Comparison of ENCODE assay signal across 8 mouse cellular contexts in the genomic region with DNA sequence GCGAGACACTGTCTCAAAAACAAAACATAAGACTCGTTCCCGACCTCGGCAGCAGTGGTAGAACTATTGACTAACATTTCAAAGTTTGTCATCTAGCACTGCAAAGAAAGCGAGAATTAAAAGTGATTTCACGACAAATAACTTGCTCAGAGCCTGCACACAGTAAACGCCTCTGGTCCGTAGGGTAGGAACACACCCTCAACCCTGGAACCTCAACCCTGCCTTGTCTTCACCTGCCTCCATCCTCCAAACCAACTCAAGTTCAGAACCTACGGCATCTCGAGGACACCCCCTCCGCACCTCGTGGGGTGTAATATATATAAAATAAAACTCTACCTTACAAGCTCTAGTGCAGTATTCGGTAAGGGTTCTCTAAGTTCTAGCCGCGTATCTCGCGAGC. TPM values are rescaled to one million over a fixed set of nuclear protein-coding genes. Genes with fewer than 3 reads are reported as not detected.
DNase-seq lines count a peak whose midpoint lies in the region; ATAC-seq and TF ChIP-seq lines count a peak whose summit lies in the region.

No protein-coding gene starts in this region.

- no peak for ATAC-seq in megakaryocyte, adult 5-6 weeks (ENCODE audit: poor library complexity, severe bottlenecking)
- ATAC-seq in erythroid progenitor cell, adult 5-6 weeks (replicated peaks; ENCODE audit: low FRiP score, poor library complexity, severe bottlenecking), result peak; percentile 53
- ATAC-seq in limb, embryonic 14.5 days (ENCODE audit: low FRiP score, low read depth), result no peak
- ATAC-seq in stomach, embryonic 14.5 days (ENCODE audit: insufficient number of reproducible peaks, insufficient read depth, low FRiP score, low read depth), result peak; percentile 1; the same call in 1 of the 2 replicates

- WGBS in limb, embryonic 14.5 days, result 6% methylated on average over 17 of the region's 17 CpGs
- 4% methylated on average over 17 of the region's 17 CpGs for WGBS in stomach, embryonic 14.5 days

- no peak for DNase-seq in limb, embryonic 14.5 days (ENCODE audit: low spot score)
- DNase-seq in right cerebral cortex, postnatal 36 days (ENCODE audit: low spot score in 2 of 2), result no peak
- DNase-seq in kidney, postnatal 10 days, result no peak
- no peak for DNase-seq in adipocyte (ENCODE audit: low spot score)

- peaks cover 16% of the 10 kb centered on the region for H3K36me3 ChIP-seq in megakaryocyte, embryonic 14.5 days (replicated peaks; ENCODE audit: low read length)
- H3K36me3 ChIP-seq in limb, embryonic 14.5 days (ENCODE audit: control insufficient read depth, insufficient read depth, low read length), result peaks cover 5% of the 10 kb centered on the region
- H3K36me3 ChIP-seq in stomach, embryonic 14.5 days (ENCODE audit: control insufficient read depth, insufficient read depth, low read length), result no peaks in the 10 kb centered on the region

- peaks cover 35% of the 10 kb centered on the region for H3K4me1 ChIP-seq in megakaryocyte, embryonic 14.5 days
- peaks cover 9% of the 10 kb centered on the region; the same call in 1 of the 2 replicates for H3K4me1 ChIP-seq in limb, embryonic 14.5 days (ENCODE audit: control insufficient read depth, insufficient read depth, low read length)
- peaks cover 12% of the 10 kb centered on the region for H3K4me1 ChIP-seq in stomach, embryonic 14.5 days (ENCODE audit: control insufficient read depth, insufficient read depth, low read length)

- TF ChIP-seq POLR2A in limb, embryonic 14.5 days (IDR thresholded peaks at IDR 0.05; ENCODE audit: borderline replicate concordance, extremely low read depth, insufficient read depth, insufficient read length), result no peak

- peaks cover 4% of the 10 kb centered on the region for H3K27me3 ChIP-seq in megakaryocyte, embryonic 14.5 days (replicated peaks)
- H3K27me3 ChIP-seq in limb, embryonic 14.5 days (ENCODE audit: control insufficient read depth, insufficient read depth, low read length), result no peaks in the 10 kb centered on the region
- H3K27me3 ChIP-seq in stomach, embryonic 14.5 days (ENCODE audit: control insufficient read depth, insufficient read depth, low read length), result no peaks in the 10 kb centered on the region

- no peak overlapping the region for H3K27ac ChIP-seq in limb, embryonic 14.5 days (replicated peaks; ENCODE audit: low read depth, low read length)
- no peak overlapping the region for H3K27ac ChIP-seq in stomach, embryonic 14.5 days (ENCODE audit: low read length)

- H3K9ac ChIP-seq in limb, embryonic 14.5 days (ENCODE audit: low read depth, low read length, severe bottlenecking), result peak overlapping the region; percentile 62
- peak overlapping the region; percentile 31; the same call in 1 of the 2 replicates for H3K9ac ChIP-seq in stomach, embryonic 14.5 days (replicated peaks; ENCODE audit: low read depth, low read length)

- peak overlapping the region; percentile 97 for H3K4me3 ChIP-seq in megakaryocyte, embryonic 14.5 days (replicated peaks)
- H3K4me3 ChIP-seq in limb, embryonic 14.5 days (replicated peaks; ENCODE audit: low read length), result peak overlapping the region; percentile 83
- peak overlapping the region; percentile 68 for H3K4me3 ChIP-seq in stomach, embryonic 14.5 days (ENCODE audit: low read depth, low read length)

- H3K9me3 ChIP-seq in megakaryocyte, embryonic 14.5 days, result no peaks in the 10 kb centered on the region
- no peaks in the 10 kb centered on the region for H3K9me3 ChIP-seq in limb, embryonic 14.5 days (ENCODE audit: control insufficient read depth, low read length)
- no peaks in the 10 kb centered on the region for H3K9me3 ChIP-seq in stomach, embryonic 14.5 days (ENCODE audit: control insufficient read depth, low read depth, low read length)

- H3K4me2 ChIP-seq in limb, embryonic 14.5 days (replicated peaks; ENCODE audit: low read depth, low read length, severe bottlenecking), result peak overlapping the region; percentile 48
- H3K4me2 ChIP-seq in stomach, embryonic 14.5 days (replicated peaks; ENCODE audit: low read depth, low read length), result peak overlapping the region; percentile 54

RNA-seq across cellular contexts. Expression of a gene that starts 0.4 kb away (rescaled TPM):
- 55.0 and 80.2 TPM in 2 replicates for polyA plus RNA-seq in megakaryocyte, embryonic 14.5 days (2012; ENCODE audit: insufficient read depth, low replicate concordance)
- total RNA-seq in megakaryocyte, adult 5-6 weeks (2015), result 12.9 and 15.3 TPM in 2 replicates
- total RNA-seq in megakaryocyte, adult 5-6 weeks (2017), result 8.9 and 12.2 TPM in 2 replicates
- total RNA-seq in erythroid progenitor cell, adult 5-6 weeks (2015; ENCODE audit: low replicate concordance), result 10.1 and 19.8 TPM in 2 replicates
- 1.7 and 4.6 TPM in 2 replicates for total RNA-seq in erythroid progenitor cell, adult 5-6 weeks (2017; ENCODE audit: low replicate concordance)
- polyA plus RNA-seq in limb, embryonic 14.5 days (2012; rRNA removed), result 46.7 and 50.1 TPM in 2 replicates
- 23.9 and 29.0 TPM in 2 replicates for polyA plus RNA-seq in limb, embryonic 14.5 days (2014; fragmentation: Nextera tagmentation; extraction: Ambion mirVana)
- polyA plus RNA-seq in stomach, embryonic 14.5 days (2014; fragmentation: Nextera tagmentation; extraction: Ambion mirVana), result 18.5 and 21.7 TPM in 2 replicates

RNA-seq across cellular contexts. Expression of a gene that starts 15.9 kb away (rescaled TPM):
- 0.02 and 0.64 TPM in 2 replicates for polyA plus RNA-seq in megakaryocyte, embryonic 14.5 days (2012; ENCODE audit: insufficient read depth, low replicate concordance)
- total RNA-seq in megakaryocyte, adult 5-6 weeks (2015), result not detected in 2 replicates
- total RNA-seq in megakaryocyte, adult 5-6 weeks (2017), result not detected in 2 replicates
- total RNA-seq in erythroid progenitor cell, adult 5-6 weeks (2015; ENCODE audit: low replicate concordance), result not detected in 2 replicates
- total RNA-seq in erythroid progenitor cell, adult 5-6 weeks (2017; ENCODE audit: low replicate concordance), result not detected in 2 replicates
- polyA plus RNA-seq in limb, embryonic 14.5 days (2012; rRNA removed), result 1.3 TPM in 2 replicates
- 0.37 and 0.57 TPM in 2 replicates for polyA plus RNA-seq in limb, embryonic 14.5 days (2014; fragmentation: Nextera tagmentation; extraction: Ambion mirVana)
- 0.81 and 1.2 TPM in 2 replicates for polyA plus RNA-seq in stomach, embryonic 14.5 days (2014; fragmentation: Nextera tagmentation; extraction: Ambion mirVana)

RNA-seq across cellular contexts. Expression of a gene that starts 38.7 kb away (rescaled TPM):
- 14.1 TPM in 1 of 2 replicates, not detected in the other for polyA plus RNA-seq in megakaryocyte, embryonic 14.5 days (2012; ENCODE audit: insufficient read depth, low replicate concordance)
- 492 and 634 TPM in 2 replicates for total RNA-seq in megakaryocyte, adult 5-6 weeks (2015)
- total RNA-seq in megakaryocyte, adult 5-6 weeks (2017), result 78.5 and 108 TPM in 2 replicates
- total RNA-seq in erythroid progenitor cell, adult 5-6 weeks (2015; ENCODE audit: low replicate concordance), result 151 and 220 TPM in 2 replicates
- total RNA-seq in erythroid progenitor cell, adult 5-6 weeks (2017; ENCODE audit: low replicate concordance), result 10.8 and 18.9 TPM in 2 replicates
- 0.60 and 1.9 TPM in 2 replicates for polyA plus RNA-seq in limb, embryonic 14.5 days (2012; rRNA removed)
- polyA plus RNA-seq in limb, embryonic 14.5 days (2014; fragmentation: Nextera tagmentation; extraction: Ambion mirVana), result 1.3 and 1.9 TPM in 2 replicates
- polyA plus RNA-seq in stomach, embryonic 14.5 days (2014; fragmentation: Nextera tagmentation; extraction: Ambion mirVana), result 23.9 and 32.8 TPM in 2 replicates

Comparison
In these comparisons a context has a peak if more than half of its experiments do, and no peak if none do; other contexts are left out.
1. ATAC-seq: peak in erythroid progenitor cell, adult 5-6 weeks (single experiment) and stomach, embryonic 14.5 days (single experiment); none in megakaryocyte, adult 5-6 weeks (single experiment) and limb, embryonic 14.5 days (single experiment).
2. Peak in every context shown above with its lines, with median percentiles within 50 percentile points of each other: H3K4me3 ChIP-seq.